In genomic region chr11:50044454-50044853, GRCm38 (mm10) we compare ENCODE assay signal across 1 mouse cellular context.
A peak's percentile ranks its signal among the peaks of the same experiment; 100 is the strongest.
TF ChIP-seq lines count a peak whose summit lies in the region.

No protein-coding gene starts in this region.

TF ChIP-seq in MEL, 35 proteins besides CTCF, POLR2A, EP300 and RAD21 (continued from another document):
- TF ChIP-seq ZMIZ1 (IDR thresholded peaks at IDR 0.05; ENCODE audit: low read depth, low read length) = no peak
- no peak for TF ChIP-seq ELF1 (IDR thresholded peaks at IDR 0.05; ENCODE audit: low read depth, low read length)
- TF ChIP-seq UBTF (IDR thresholded peaks at IDR 0.05; ENCODE audit: borderline replicate concordance, insufficient read depth, low read depth, low read length) = no peak
- TF ChIP-seq MYB (IDR thresholded peaks at IDR 0.05; ENCODE audit: low read depth, low read length) = no peak
- TF ChIP-seq ZNF384 (IDR thresholded peaks at IDR 0.05; ENCODE audit: low read depth, low read length) = no peak
- TF ChIP-seq ZC3H11A (IDR thresholded peaks at IDR 0.05; ENCODE audit: low read depth, low read length) = no peak
- TF ChIP-seq SIN3A (IDR thresholded peaks at IDR 0.05; ENCODE audit: low read length) = peak; percentile 71
- no peak for TF ChIP-seq NELFE (IDR thresholded peaks at IDR 0.05; ENCODE audit: low read depth, low read length)
- peak; percentile 49 for TF ChIP-seq MXI1 (IDR thresholded peaks at IDR 0.05; ENCODE audit: low read depth, low read length)
- no peak for TF ChIP-seq USF2 (IDR thresholded peaks at IDR 0.05; ENCODE audit: borderline replicate concordance in 1 of 2, insufficient read depth in 1 of 2, low read depth in 1 of 2, low read length in 2 of 2)
- TF ChIP-seq SMC3 (IDR thresholded peaks at IDR 0.05; ENCODE audit: low read depth, low read length) = no peak
- TF ChIP-seq MAFK (IDR thresholded peaks at IDR 0.05; ENCODE audit: borderline replicate concordance, low read depth, low read length) = no peak
- TF ChIP-seq RCOR1 (IDR thresholded peaks at IDR 0.05; ENCODE audit: low read depth, low read length) = peak; percentile 84
- 0 out of 2 replicates have a peak, but pooled peaks have one; percentile 50 for TF ChIP-seq MAX (IDR thresholded peaks at IDR 0.05; ENCODE audit: low read length)
- TF ChIP-seq ZKSCAN1 (IDR thresholded peaks at IDR 0.05; ENCODE audit: low read depth, low read length) = no peak
- TF ChIP-seq HCFC1 (IDR thresholded peaks at IDR 0.05; ENCODE audit: low read depth, low read length) = no peak
- peak; percentile 73 for TF ChIP-seq ETS1 (IDR thresholded peaks at IDR 0.05; ENCODE audit: low read depth, low read length)
- no peak for TF ChIP-seq MAZ (IDR thresholded peaks at IDR 0.05; ENCODE audit: low read depth, low read length)
